Mouse (Mus musculus) stomach, embryonic 14.5 days (tissue): ENCODE data around the gene Isg20l2. TPM values are rescaled to one million over a fixed set of nuclear protein-coding genes. Genes with fewer than 3 reads are reported as not detected.

ENCODE experiments used
- ATAC-seq: fragments of 200-750 bp; cut with Nextera tagmentation; 2 replicates; pipeline ENCODE4 v1.8.0; 2017; ENCODE audit warnings: low read depth, moderate TSS enrichment; ENCODE audit not compliant: insufficient number of reproducible peaks, insufficient read depth, low FRiP score
- H3K27ac ChIP-seq: fragments of 300-500 bp; sonication (generic); 2 replicates; pipeline ENCODE4 v1.5.1; 2014; ENCODE audit warnings: mild to moderate bottlenecking, low read length, moderate library complexity, mixed read lengths
- H3K27me3 ChIP-seq: fragments of 300-500 bp; sonication (generic); 2 replicates; pipeline ENCODE4 v1.6.1; 2014; ENCODE audit warnings: low read length, control low read depth, mixed read lengths; ENCODE audit not compliant: control insufficient read depth, insufficient read depth
- H3K36me3 ChIP-seq: fragments of 300-500 bp; sonication (generic); 2 replicates; pipeline ENCODE4 v1.6.1; 2014; ENCODE audit warnings: mild to moderate bottlenecking, control low read depth, low read length, moderate library complexity, mixed read lengths; ENCODE audit not compliant: control insufficient read depth, insufficient read depth
- H3K4me1 ChIP-seq: fragments of 300-500 bp; sonication (generic); 2 replicates; pipeline ENCODE4 v1.6.1; 2014; ENCODE audit warnings: low read length, control low read depth, mixed read lengths; ENCODE audit not compliant: control insufficient read depth, insufficient read depth
- H3K4me2 ChIP-seq: fragments of 300-500 bp; sonication (generic); replicated peaks from 2 replicates; pipeline ENCODE4 v1.6.1; 2014; ENCODE audit warnings: low read depth, low read length, control low read depth
- H3K4me3 ChIP-seq: fragments of 300-500 bp; sonication (generic); 2 replicates; pipeline ENCODE4 v1.5.1; 2014; ENCODE audit warnings: low read depth, low read length, control low read depth
- H3K9ac ChIP-seq: fragments of 300-500 bp; sonication (generic); replicated peaks from 2 replicates; pipeline ENCODE4 v1.6.1; 2014; ENCODE audit warnings: low read depth, mild to moderate bottlenecking, control low read depth, low read length, moderate library complexity, mixed read lengths
- H3K9me3 ChIP-seq: fragments of 300-500 bp; sonication (generic); 2 replicates; pipeline ENCODE4 v1.6.1; 2016; ENCODE audit warnings: low read depth, low read length, control low read depth; ENCODE audit not compliant: control insufficient read depth
- WGBS: fragments of 180-500 bp; shearing (Covaris S2); extraction: QIAGEN DNeasy Blood & Tissue Kit; methylation state at CpG from one replicate; pipeline ENCODE4 v1.1.7; 2014; 5-methylcytosine and 5-hydroxymethylcytosine counted together
- polyA plus RNA-seq: library from polyadenylated mRNA; unstranded; fragments of >200 nt; fragmentation: Nextera tagmentation; extraction: Ambion mirVana; gene quantifications from 2 replicates; pipeline ENCODE4 v1.2.1, GENCODE M21; 2014

The Isg20l2 gene
- polyA plus RNA-seq, 1 experiment from 2014 or later = 35.4 TPM

DNA sequence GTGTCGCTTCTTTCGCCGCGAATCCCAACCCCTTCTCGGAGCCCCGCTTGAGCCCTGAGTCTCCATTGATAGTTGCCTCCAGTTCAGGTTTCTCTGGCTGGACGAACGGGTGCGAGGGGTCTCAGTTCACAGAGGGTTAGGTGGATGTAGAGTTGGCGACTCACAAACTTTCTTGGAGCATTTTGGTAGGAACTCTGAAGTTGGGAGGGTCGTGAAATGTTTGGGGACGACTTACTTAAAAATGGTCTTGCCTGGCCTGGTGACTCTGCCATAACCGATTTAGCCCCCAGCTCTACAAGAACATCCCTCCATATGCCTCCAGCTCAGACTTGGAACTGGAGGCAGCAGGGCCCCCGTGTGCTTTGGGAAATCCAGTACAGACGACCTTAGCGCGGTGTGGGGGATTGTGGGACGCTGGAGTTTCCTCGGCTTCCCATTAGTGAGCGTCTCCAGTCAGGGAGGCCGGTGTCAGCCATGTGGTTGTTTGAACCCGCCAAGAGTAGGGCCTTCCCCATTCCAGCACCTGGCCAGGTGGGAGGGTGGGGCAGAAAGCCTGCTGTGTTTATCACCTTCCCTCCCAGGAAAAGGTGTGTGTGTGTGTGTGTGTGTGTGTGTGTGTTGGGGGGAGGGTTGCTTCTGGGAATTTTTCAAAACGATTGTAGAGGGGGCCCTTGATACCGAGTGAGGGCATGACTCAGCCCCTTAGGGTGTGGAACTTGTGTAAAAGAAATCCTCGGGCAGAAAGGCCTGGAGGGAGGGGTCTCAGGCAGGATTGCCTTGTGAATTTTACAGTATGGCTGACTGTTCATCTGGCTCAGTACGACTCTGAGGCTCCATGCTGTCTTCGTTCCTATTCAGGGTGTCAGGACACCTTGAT, 22.9 kb upstream of the Isg20l2 start:
- ATAC-seq = peak; percentile 39
- peaks cover 34% of the 10 kb centered on the region for H3K4me1 ChIP-seq
- peak overlapping the region; percentile 97 for H3K27ac ChIP-seq
- peak overlapping the region; percentile 99 for H3K9ac ChIP-seq
- H3K27me3 ChIP-seq = no peaks in the 10 kb centered on the region
- no peaks in the 10 kb centered on the region for H3K9me3 ChIP-seq
- H3K36me3 ChIP-seq = no peaks in the 10 kb centered on the region
- H3K4me2 ChIP-seq = peak overlapping the region; percentile 92
- H3K4me3 ChIP-seq = peak overlapping the region; percentile 99
- WGBS = 0% methylated on average over 27 of the region's 27 CpGs

DNA sequence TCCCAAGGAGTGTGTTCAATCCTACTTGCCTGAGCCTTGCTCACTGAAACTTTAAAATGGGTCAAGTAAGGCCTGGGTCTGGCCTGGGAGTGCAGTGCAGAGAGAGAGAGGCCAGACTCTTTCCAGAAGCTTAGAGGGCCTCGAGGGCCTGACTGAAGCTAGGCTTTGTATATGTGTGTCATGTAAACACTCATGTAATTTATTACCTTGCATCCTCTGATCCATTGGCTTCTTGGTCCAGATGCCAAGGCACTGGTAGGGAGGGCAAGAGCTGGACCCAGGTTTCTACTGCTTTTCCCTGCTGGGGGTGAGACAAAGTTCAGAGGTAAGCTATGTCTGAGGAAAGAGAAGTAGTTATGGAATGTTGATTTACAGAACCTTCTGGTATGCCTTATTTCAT, 22.2 kb upstream of the Isg20l2 start:
- Histone ChIP-seq H3K36me3 (no peaks in the 10 kb centered on the region; the same call in 1 of the 2 replicates), H3K27ac (peak overlapping the region; percentile 97), H3K4me2 (peak overlapping the region; percentile 92), H3K4me1 (peaks cover 34% of the 10 kb centered on the region), H3K9me3 (no peaks in the 10 kb centered on the region), H3K4me3 (peak overlapping the region; percentile 99), H3K9ac (peak overlapping the region; percentile 99), H3K27me3 (no peaks in the 10 kb centered on the region)
- 0% methylated on average over 1 of the region's 1 CpGs for WGBS
- ATAC-seq = no peak

DNA sequence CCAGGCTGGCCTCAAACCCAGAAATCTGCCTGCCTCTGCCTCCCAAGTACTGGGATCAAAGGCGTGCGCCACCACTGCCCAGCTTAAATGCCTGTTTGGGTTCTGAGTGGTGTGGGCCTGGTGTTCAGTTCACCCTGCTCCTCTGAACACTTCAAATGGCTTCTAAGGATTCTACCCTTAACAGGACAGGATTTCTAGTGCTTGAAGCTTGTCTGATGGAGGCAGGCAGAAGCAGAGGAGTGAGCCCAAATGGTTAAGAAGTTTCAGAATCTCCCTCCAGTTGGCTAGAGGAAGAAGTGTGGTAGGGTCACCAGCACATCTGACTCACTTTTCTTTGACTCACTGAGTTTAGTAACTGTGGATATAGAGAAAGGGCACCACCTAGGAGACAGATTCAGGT, 20.7 kb upstream of the Isg20l2 start:
- Histone ChIP-seq H3K4me3 (0 out of 2 replicates have a peak overlapping the region, but pooled peaks have one; percentile 28), H3K36me3 (peaks cover 11% of the 10 kb centered on the region), H3K27ac (peak overlapping the region; percentile 86), H3K4me2 (peak overlapping the region; percentile 55), H3K27me3 (no peaks in the 10 kb centered on the region), H3K4me1 (peaks cover 34% of the 10 kb centered on the region), H3K9me3 (no peaks in the 10 kb centered on the region), H3K9ac (no peak overlapping the region)
- no peak for ATAC-seq
- WGBS = 81% methylated on average over 2 of the region's 2 CpGs

DNA sequence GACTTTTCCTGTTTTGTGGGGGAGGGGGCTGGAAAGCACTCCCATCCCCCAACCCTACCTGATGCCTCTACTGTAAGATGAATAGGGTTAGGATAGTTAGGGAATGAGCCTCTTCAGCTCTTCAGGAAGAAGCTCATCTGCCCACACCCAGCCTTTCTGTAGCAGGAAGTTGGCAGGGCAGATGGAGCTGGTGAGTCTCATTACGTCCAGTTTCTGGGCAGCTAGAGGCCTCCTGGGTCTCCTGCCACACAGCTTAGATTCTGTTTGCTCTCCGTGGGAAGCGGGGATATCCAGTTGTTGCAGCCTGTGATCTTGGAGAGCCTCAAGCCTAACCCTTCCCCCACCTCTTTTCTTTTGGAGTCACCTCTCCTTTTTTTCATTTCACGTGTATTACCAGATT, 20.2 kb upstream of the Isg20l2 start:
- Histone ChIP-seq H3K9ac (no peak overlapping the region), H3K4me2 (peak overlapping the region; percentile 55), H3K4me3 (peak overlapping the region; percentile 28), H3K4me1 (peaks cover 34% of the 10 kb centered on the region), H3K9me3 (no peaks in the 10 kb centered on the region), H3K36me3 (peaks cover 14% of the 10 kb centered on the region), H3K27me3 (no peaks in the 10 kb centered on the region), H3K27ac (peak overlapping the region; percentile 86)
- WGBS = 11% methylated on average over 4 of the region's 4 CpGs
- ATAC-seq = no peak

DNA sequence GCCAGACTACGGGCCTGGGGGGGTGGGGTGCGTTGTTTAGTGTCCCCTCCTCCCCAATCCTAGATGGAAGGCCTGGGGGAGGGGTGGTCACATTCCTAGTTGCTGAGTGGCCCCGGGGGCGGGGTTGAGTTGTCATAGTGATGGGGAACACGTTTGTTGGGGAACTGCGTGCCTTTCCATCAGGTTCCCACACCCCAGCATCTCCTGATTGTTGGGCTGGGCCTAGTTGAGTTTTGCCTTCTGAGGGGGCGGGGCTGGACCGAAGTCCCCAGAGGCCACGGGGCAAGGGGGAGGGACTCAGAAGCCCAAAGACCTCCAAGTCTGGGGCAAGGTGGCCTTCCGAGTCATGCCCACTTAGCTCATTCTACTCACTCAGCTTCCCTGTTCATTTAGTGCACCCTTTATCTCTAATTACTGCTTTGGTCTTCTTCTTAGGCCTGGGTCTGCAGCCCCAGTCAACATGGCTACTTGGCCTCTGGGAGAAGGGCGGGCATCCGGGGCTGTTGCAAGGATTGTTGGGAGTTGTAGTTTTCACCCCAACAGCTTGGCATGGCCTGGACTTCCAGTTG, 19.5 kb upstream of the Isg20l2 start:
- Histone ChIP-seq H3K27me3 (no peaks in the 10 kb centered on the region), H3K27ac (peak overlapping the region; percentile 86)
- 6% methylated on average over 12 of the region's 12 CpGs for WGBS

DNA sequence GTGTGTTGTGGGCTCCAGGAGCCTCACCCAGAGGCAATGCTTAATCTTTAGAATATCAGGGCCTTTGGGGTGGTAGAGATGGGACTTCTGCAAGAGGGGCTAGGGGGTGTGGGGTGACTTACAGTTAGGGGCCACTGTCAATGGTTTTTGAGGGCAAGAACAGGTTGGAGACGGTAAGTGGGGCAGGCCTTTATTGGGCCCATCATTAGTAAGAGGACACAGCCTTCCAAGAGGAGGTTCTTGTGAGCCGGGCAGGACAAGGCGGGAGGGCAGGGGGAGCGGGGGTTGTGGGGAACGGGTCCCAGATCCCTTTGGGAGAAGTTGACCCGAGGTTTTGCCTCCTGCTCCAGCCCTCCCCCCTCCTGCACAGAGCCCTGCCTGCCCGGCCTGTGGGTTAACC, 16.6 kb upstream of the Isg20l2 start:
- no peak overlapping the region for H3K4me2 ChIP-seq

More for the DNA sequence above, 19.5 kb upstream of the Isg20l2 start:
- Histone ChIP-seq H3K4me3 (peak overlapping the region; percentile 28), H3K36me3 (peaks cover 22% of the 10 kb centered on the region), H3K4me2 (peak overlapping the region; percentile 55), H3K9ac (no peak overlapping the region), H3K4me1 (peaks cover 34% of the 10 kb centered on the region), H3K9me3 (no peaks in the 10 kb centered on the region)
- peak; percentile 26; the same call in 1 of the 2 replicates for ATAC-seq

DNA sequence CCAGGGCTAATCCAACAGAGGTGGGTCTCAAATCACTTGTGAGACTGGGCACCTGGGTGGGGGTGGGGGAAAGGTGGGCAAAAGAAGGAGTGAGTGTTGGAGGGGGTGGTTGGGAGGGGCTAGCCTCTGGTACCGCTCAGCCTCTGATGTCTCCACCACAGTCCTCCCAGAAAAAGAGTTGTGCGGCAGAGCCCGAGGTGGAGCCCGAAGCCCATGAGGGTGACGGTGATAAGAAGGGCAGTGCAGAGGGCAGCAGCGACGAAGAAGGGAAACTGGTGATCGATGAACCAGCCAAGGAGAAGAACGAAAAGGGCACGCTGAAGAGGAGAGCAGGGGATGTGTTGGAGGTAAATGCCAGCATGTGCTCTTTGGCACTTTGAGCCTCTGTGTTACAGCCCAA, 16.2 kb upstream of the Isg20l2 start:
- ATAC-seq = no peak
- Histone ChIP-seq H3K9me3 (no peaks in the 10 kb centered on the region), H3K36me3 (peaks cover 35% of the 10 kb centered on the region), H3K4me1 (peaks cover 22% of the 10 kb centered on the region; the same call in 1 of the 2 replicates), H3K27ac (no peak overlapping the region), H3K9ac (no peak overlapping the region), H3K4me3 (no peak overlapping the region), H3K27me3 (no peaks in the 10 kb centered on the region), H3K4me2 (no peak overlapping the region)
- WGBS = 95% methylated on average over 10 of the region's 10 CpGs

More for the DNA sequence above, 16.6 kb upstream of the Isg20l2 start:
- Histone ChIP-seq H3K36me3 (peaks cover 35% of the 10 kb centered on the region), H3K9ac (no peak overlapping the region), H3K9me3 (no peaks in the 10 kb centered on the region), H3K4me1 (peaks cover 26% of the 10 kb centered on the region), H3K4me3 (no peak overlapping the region), H3K27me3 (no peaks in the 10 kb centered on the region), H3K27ac (no peak overlapping the region)
- ATAC-seq = no peak
- 78% methylated on average over 7 of the region's 7 CpGs for WGBS

DNA sequence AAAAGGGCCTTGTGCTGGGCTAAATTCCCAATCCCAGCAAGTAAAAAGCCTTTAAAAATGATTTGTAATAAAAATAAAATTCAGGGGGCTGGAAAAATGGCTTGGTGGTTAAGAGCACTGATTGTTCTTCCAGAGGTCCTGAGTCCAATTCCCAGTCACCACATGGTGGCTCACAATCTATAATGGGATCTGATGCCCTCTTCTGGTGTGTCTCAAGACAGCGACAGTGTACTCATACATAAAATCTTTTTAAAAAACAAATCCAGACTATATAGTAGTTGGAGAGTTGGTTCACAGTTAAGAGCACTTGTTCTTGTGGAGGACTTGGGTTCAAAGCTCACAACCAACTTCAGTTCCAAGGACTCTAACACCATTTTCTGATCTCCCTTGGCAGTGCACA, 13.1 kb upstream of the Isg20l2 start:
- H3K27ac ChIP-seq = no peak overlapping the region
- no peaks in the 10 kb centered on the region for H3K9me3 ChIP-seq
- H3K4me1 ChIP-seq = 0 out of 2 replicates have a peak, but pooled peaks cover 3% of the 10 kb centered on the region
- no peaks in the 10 kb centered on the region for H3K27me3 ChIP-seq
- no peak for ATAC-seq
- no peak overlapping the region for H3K4me3 ChIP-seq
- H3K9ac ChIP-seq = no peak overlapping the region
- peaks cover 37% of the 10 kb centered on the region for H3K36me3 ChIP-seq
- H3K4me2 ChIP-seq = no peak overlapping the region
- WGBS = 97% methylated on average over 1 of the region's 1 CpGs
